Mouse (Mus musculus) neutrophil, adult 83 days (primary cell): ENCODE data around the gene Lipm. TPM values are rescaled to one million over a fixed set of nuclear protein-coding genes. Genes with fewer than 3 reads are reported as not detected.

ENCODE experiments used
- total RNA-seq, 2 experiments: library from RNA; stranded (reverse); gene quantifications; one replicate each; pipeline ENCODE4 v1.2.4; 2023

Lipm gene
- total RNA-seq = not detected

DNA sequence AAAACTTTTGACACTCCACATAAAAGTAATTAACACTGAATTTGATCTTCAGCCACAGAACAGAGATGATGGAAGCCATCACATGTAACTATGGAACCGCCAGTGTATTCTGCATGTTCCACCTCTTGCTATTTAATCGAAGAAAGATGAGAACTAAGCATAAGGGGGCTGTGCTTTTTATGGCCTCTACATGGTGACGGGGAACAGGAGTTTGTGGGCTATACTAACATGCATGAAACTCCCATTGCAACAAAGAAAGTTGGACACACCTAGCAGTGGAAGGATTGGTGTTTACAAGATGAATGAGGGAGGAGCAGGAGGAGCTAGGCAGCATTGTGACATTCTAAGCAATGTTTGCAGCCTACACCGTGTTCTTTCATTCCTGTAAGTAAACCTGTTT lies at the start of gene Lipm:
Gene Lipm (plus strand): TSS at position 301 of the 400 bp plus-strand sequence.

GRCm38 (mm10) chr19:34066779-34067472 lies 33.8 kb upstream of the Lipm start, which contains the start of gene Lipn:
TSS of gene Lipn (plus strand) at chr19:34067358.

GRCm38 (mm10) chr19:34165891-34166290 lies 65.2 kb downstream of the Lipm start, which contains the start of gene Ankrd22:
TSS of gene Ankrd22 (minus strand) at chr19:34166053.

Other genes starting within 250 kb of the Lipm start
- gene Lipf, start 139.7 kb upstream of the Lipm start, total RNA-seq = not detected
- gene Lipk, start 92.6 kb upstream of the Lipm start, total RNA-seq = not detected
- gene Lipn, start 33.6 kb upstream of the Lipm start, total RNA-seq = not detected
- 10 to 100 TPM; 52.1 to 55.9 TPM for gene Ankrd22, start 65.1 kb downstream of the Lipm start, total RNA-seq
- gene Stambpl1, start 91.3 kb downstream of the Lipm start, total RNA-seq = 10 to 100 TPM; 21.3 to 24.0 TPM
- gene Acta2, start 154.7 kb downstream of the Lipm start, total RNA-seq = 10 to 100 TPM; 22.8 to 23.2 TPM
- 10 to 100 TPM; 32.6 to 39.4 TPM for gene Fas, start 189.7 kb downstream of the Lipm start, total RNA-seq